9 mouse cellular contexts compared by ENCODE assay signal in genomic region chr2:28525219-28525942, GRCm38 (mm10). TPM values are rescaled to one million over a fixed set of nuclear protein-coding genes. Genes with fewer than 3 reads are reported as not detected.
DNase-seq lines count a peak whose midpoint lies in the region; ATAC-seq and TF ChIP-seq lines count a peak whose summit lies in the region.
"Had no signal": no experiment of that assay in that cellular context is flagged by ENCODE, and none has a peak within 500 bp of the region (broad histone marks: within the 10 kb centered on the region; RNA-seq: fewer than 3 reads in every experiment).

No protein-coding gene starts in this region.

- H3K4me1 ChIP-seq in forebrain, embryonic 14.5 days (ENCODE audit: control insufficient read depth, insufficient read depth, low read length), result peaks cover 27% of the 10 kb centered on the region
- peaks cover 28% of the 10 kb centered on the region for H3K4me1 ChIP-seq in stomach, postnatal 0 days (replicated peaks; ENCODE audit: control insufficient read depth, insufficient read depth)

- peak overlapping the region; percentile 80 for H3K27ac ChIP-seq in forebrain, embryonic 14.5 days (ENCODE audit: low read depth, low read length)
- H3K27ac ChIP-seq in stomach, postnatal 0 days (replicated peaks), result peak overlapping the region; percentile 95

- peak overlapping the region; percentile 49 for H3K9ac ChIP-seq in forebrain, embryonic 14.5 days (ENCODE audit: low read length)
- H3K9ac ChIP-seq in stomach, postnatal 0 days (ENCODE audit: low read length), result peak overlapping the region; percentile 48

- no peak for TF ChIP-seq EP300 in stomach, postnatal 0 days (optimal IDR thresholded peaks at IDR 0.05)

- H3K9me3 ChIP-seq in forebrain, embryonic 14.5 days (replicated peaks; ENCODE audit: control insufficient read depth, low read length), result no peaks in the 10 kb centered on the region
- H3K9me3 ChIP-seq in stomach, postnatal 0 days (ENCODE audit: control insufficient read depth, low read length), result no peaks in the 10 kb centered on the region

- H3K4me3 ChIP-seq in forebrain, embryonic 14.5 days (ENCODE audit: low read depth, low read length), result no peak overlapping the region
- H3K4me3 ChIP-seq in stomach, postnatal 0 days (ENCODE audit: low read depth, low read length), result no peak overlapping the region

- no peak for TF ChIP-seq POLR2A in brain, embryonic 14.5 days (IDR thresholded peaks at IDR 0.05; ENCODE audit: borderline replicate concordance, extremely low read depth, insufficient read depth, insufficient read length, poor library complexity, severe bottlenecking)

- TF ChIP-seq CTCF in brain, embryonic 14.5 days (IDR thresholded peaks at IDR 0.05; ENCODE audit: borderline replicate concordance, extremely low read depth, insufficient read depth, insufficient read length), result no peak
- no peak for TF ChIP-seq CTCF in stomach, postnatal 0 days (IDR thresholded peaks at IDR 0.05; ENCODE audit: low read depth)

- ATAC-seq in forebrain, embryonic 14.5 days, result peak; percentile 49
- ATAC-seq in hematopoietic stem cell, adult 5-6 weeks (replicated peaks in 1 of 2; ENCODE audit: insufficient read depth in 1 of 2, low FRiP score in 2 of 2, low TSS enrichment in 1 of 2, low read depth in 1 of 2, poor library complexity in 2 of 2, severe bottlenecking in 2 of 2), result peak; percentile 10 to 17; a peak in 3 of 4 replicates
- ATAC-seq in megakaryocyte progenitor cell, adult 5-6 weeks (replicated peaks; ENCODE audit: poor library complexity), result peak; percentile 51
- peak; percentile 88 for ATAC-seq in stomach, postnatal 0 days (ENCODE audit: low FRiP score, low TSS enrichment)

- no peaks in the 10 kb centered on the region for H3K27me3 ChIP-seq in forebrain, embryonic 14.5 days (replicated peaks; ENCODE audit: control insufficient read depth, insufficient read depth, low read length)
- H3K27me3 ChIP-seq in stomach, postnatal 0 days (ENCODE audit: control insufficient read depth, insufficient read depth, low read length), result no peaks in the 10 kb centered on the region

- H3K4me2 ChIP-seq in forebrain, embryonic 14.5 days (ENCODE audit: low read length), result peak overlapping the region; percentile 6; the same call in 1 of the 2 replicates
- peak overlapping the region; percentile 18; the same call in 1 of the 2 replicates for H3K4me2 ChIP-seq in stomach, postnatal 0 days (replicated peaks; ENCODE audit: low read depth)

- H3K36me3 ChIP-seq in forebrain, embryonic 14.5 days (ENCODE audit: control insufficient read depth, insufficient read depth, low read length), result no peaks in the 10 kb centered on the region
- H3K36me3 ChIP-seq in stomach, postnatal 0 days (ENCODE audit: control insufficient read depth, insufficient read depth, low read length), result no peaks in the 10 kb centered on the region

- DNase-seq in layer of hippocampus, adult 9-11 months, result peak; percentile 89
- no peak for DNase-seq in layer of hippocampus, postnatal 25 days (ENCODE audit: extremely low spot score in 1 of 2, low spot score in 1 of 2)
- peak; percentile 82 for DNase-seq in brain, embryonic 14.5 days (ENCODE audit: low read depth)
- DNase-seq in forebrain, embryonic 14.5 days (ENCODE audit: low spot score), result peak; percentile 64
- peak; percentile 20 to 31 for DNase-seq in layer of hippocampus, postnatal 10 days (ENCODE audit: low spot score in 2 of 2)
- peak; percentile 89 for DNase-seq in stomach, postnatal 0 days (ENCODE audit: low spot score)

- WGBS in forebrain, embryonic 14.5 days, result 12% methylated on average over 11 of the region's 11 CpGs
- 21% methylated on average over 11 of the region's 11 CpGs for WGBS in stomach, postnatal 0 days

RNA-seq across cellular contexts. Expression of gene Ralgds, which starts 12.5 kb away (rescaled TPM):
- 100 to 1,000 TPM; 115 to 132 TPM for total RNA-seq in layer of hippocampus, postnatal 25 days (2021)
- polyA plus RNA-seq in brain, embryonic 14.5 days (2012; rRNA removed), result 179 and 191 TPM in 2 replicates
- 63.3 and 82.1 TPM in 2 replicates for polyA plus RNA-seq in forebrain, embryonic 14.5 days (2014; fragmentation: Nextera tagmentation; extraction: Ambion mirVana)
- 12.0 and 20.9 TPM in 2 replicates for total RNA-seq in hematopoietic stem cell, adult 5-6 weeks (2017)
- total RNA-seq in layer of hippocampus, postnatal 10 days (2021), result 100 to 1,000 TPM; 155 to 158 TPM
- 3.4 and 7.4 TPM in 2 replicates for total RNA-seq in megakaryocyte progenitor cell, adult 5-6 weeks (2015)
- 3.2 and 3.3 TPM in 2 replicates for total RNA-seq in megakaryocyte progenitor cell, adult 5-6 weeks (2017)
- polyA plus RNA-seq in stomach, postnatal 0 days (2015; fragmentation: Nextera tagmentation; extraction: Ambion mirVana), result 23.9 and 26.8 TPM in 2 replicates

RNA-seq across cellular contexts. Expression of gene Gm10134, which starts 19.5 kb away (rescaled TPM):
- total RNA-seq in layer of hippocampus, postnatal 25 days (2021), result 1 to 10 TPM in 1 of 2 experiments, not detected in 1; 2.0 TPM
- 0.37 TPM in 1 of 2 replicates, not detected in the other for polyA plus RNA-seq in brain, embryonic 14.5 days (2012; rRNA removed)
- 0.94 TPM in 1 of 2 replicates, not detected in the other for polyA plus RNA-seq in forebrain, embryonic 14.5 days (2014; fragmentation: Nextera tagmentation; extraction: Ambion mirVana)
- total RNA-seq in hematopoietic stem cell, adult 5-6 weeks (2017), result not detected in 2 replicates
- total RNA-seq in layer of hippocampus, postnatal 10 days (2021), result 1 to 10 TPM in 1 of 2 experiments, not detected in 1; 1.2 TPM
- not detected in 2 replicates for total RNA-seq in megakaryocyte progenitor cell, adult 5-6 weeks (2015)
- total RNA-seq in megakaryocyte progenitor cell, adult 5-6 weeks (2017), result not detected in 2 replicates
- polyA plus RNA-seq in stomach, postnatal 0 days (2015; fragmentation: Nextera tagmentation; extraction: Ambion mirVana), result 5.5 and 6.2 TPM in 2 replicates

RNA-seq across cellular contexts. Expression of gene Gbgt1, which starts 28.7 kb away (rescaled TPM):
- total RNA-seq in layer of hippocampus, postnatal 25 days (2021), result 1 to 10 TPM; 1.5 to 2.1 TPM
- 0.91 and 1.8 TPM in 2 replicates for polyA plus RNA-seq in brain, embryonic 14.5 days (2012; rRNA removed)
- 0.22 and 0.33 TPM in 2 replicates for polyA plus RNA-seq in forebrain, embryonic 14.5 days (2014; fragmentation: Nextera tagmentation; extraction: Ambion mirVana)
- not detected in 2 replicates for total RNA-seq in hematopoietic stem cell, adult 5-6 weeks (2017)
- 1 to 10 TPM; 1.2 to 1.9 TPM for total RNA-seq in layer of hippocampus, postnatal 10 days (2021)
- total RNA-seq in megakaryocyte progenitor cell, adult 5-6 weeks (2015), result not detected in 2 replicates
- not detected in 2 replicates for total RNA-seq in megakaryocyte progenitor cell, adult 5-6 weeks (2017)
- 1.2 and 1.3 TPM in 2 replicates for polyA plus RNA-seq in stomach, postnatal 0 days (2015; fragmentation: Nextera tagmentation; extraction: Ambion mirVana)

RNA-seq across cellular contexts. Expression of gene Cel, which starts 37.8 kb away (rescaled TPM):
- not detected for total RNA-seq in layer of hippocampus, postnatal 25 days (2021)
- polyA plus RNA-seq in brain, embryonic 14.5 days (2012; rRNA removed), result 0.10 and 0.14 TPM in 2 replicates
- not detected in 2 replicates for polyA plus RNA-seq in forebrain, embryonic 14.5 days (2014; fragmentation: Nextera tagmentation; extraction: Ambion mirVana)
- not detected in 2 replicates for total RNA-seq in hematopoietic stem cell, adult 5-6 weeks (2017)
- not detected for total RNA-seq in layer of hippocampus, postnatal 10 days (2021)
- total RNA-seq in megakaryocyte progenitor cell, adult 5-6 weeks (2015), result not detected in 2 replicates
- total RNA-seq in megakaryocyte progenitor cell, adult 5-6 weeks (2017), result not detected in 2 replicates
- polyA plus RNA-seq in stomach, postnatal 0 days (2015; fragmentation: Nextera tagmentation; extraction: Ambion mirVana), result 2.0 and 3.3 TPM in 2 replicates
- total RNA-seq: left cerebral cortex, postnatal 14 days had no signal

RNA-seq across cellular contexts. Expression of gene Mrps2, which starts 57.5 kb away (rescaled TPM):
- 10 to 100 TPM; 38.3 to 39.2 TPM for total RNA-seq in layer of hippocampus, postnatal 25 days (2021)
- polyA plus RNA-seq in brain, embryonic 14.5 days (2012; rRNA removed), result 50.3 and 61.5 TPM in 2 replicates
- polyA plus RNA-seq in forebrain, embryonic 14.5 days (2014; fragmentation: Nextera tagmentation; extraction: Ambion mirVana), result 55.0 and 59.2 TPM in 2 replicates
- 26.6 and 31.9 TPM in 2 replicates for total RNA-seq in hematopoietic stem cell, adult 5-6 weeks (2017)
- total RNA-seq in layer of hippocampus, postnatal 10 days (2021), result 10 to 100 TPM; 37.2 to 37.4 TPM
- total RNA-seq in megakaryocyte progenitor cell, adult 5-6 weeks (2015), result 64.8 and 71.0 TPM in 2 replicates
- 31.2 and 32.5 TPM in 2 replicates for total RNA-seq in megakaryocyte progenitor cell, adult 5-6 weeks (2017)
- polyA plus RNA-seq in stomach, postnatal 0 days (2015; fragmentation: Nextera tagmentation; extraction: Ambion mirVana), result 25.3 and 28.3 TPM in 2 replicates

Comparison
In these comparisons a context has a peak if more than half of its experiments do, and no peak if none do; other contexts are left out.
1. DNase-seq: peak in layer of hippocampus, adult 9-11 months (single experiment), brain, embryonic 14.5 days (single experiment), forebrain, embryonic 14.5 days (single experiment), layer of hippocampus, postnatal 10 days (2 of 2) and stomach, postnatal 0 days (single experiment); none in layer of hippocampus, postnatal 25 days (0 of 2).
2. ATAC-seq: peak in every context shown above with its lines; median percentile 88 in stomach, postnatal 0 days; 51 in megakaryocyte progenitor cell, adult 5-6 weeks; 49 in forebrain, embryonic 14.5 days; 14 in hematopoietic stem cell, adult 5-6 weeks.